Mouse (Mus musculus) right cerebral cortex, postnatal 36 days (tissue): ENCODE data around the gene Bicdl1.

Experiments used
- DNase-seq, 2 experiments: peaks; one replicate each; pipeline ENCODE4 v3.0.0; 2022; ENCODE audit warnings: low spot score in 2 of 2, mixed read lengths in 1 of 2

Bicdl1 gene

DNA sequence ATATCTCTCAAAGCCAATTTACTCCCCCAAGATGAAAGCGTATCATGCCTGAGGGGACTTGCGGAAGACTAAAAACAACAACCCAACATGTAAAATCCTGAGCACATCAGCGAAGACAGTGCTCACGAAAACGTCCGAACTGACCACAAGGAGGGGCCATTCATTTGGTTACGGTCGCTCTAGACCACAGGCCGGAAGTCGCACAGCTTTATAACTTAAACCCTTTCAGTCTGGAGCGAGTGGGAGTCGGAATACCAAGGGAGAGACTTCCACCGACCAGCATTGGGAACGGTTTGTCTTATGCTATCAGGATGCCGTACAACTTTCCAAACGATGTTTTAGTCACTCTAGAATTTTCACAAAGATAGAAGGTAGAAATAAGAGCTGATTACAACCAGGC is 5.4 kb downstream of the Bicdl1 start:
- DNase-seq = no peak

DNA sequence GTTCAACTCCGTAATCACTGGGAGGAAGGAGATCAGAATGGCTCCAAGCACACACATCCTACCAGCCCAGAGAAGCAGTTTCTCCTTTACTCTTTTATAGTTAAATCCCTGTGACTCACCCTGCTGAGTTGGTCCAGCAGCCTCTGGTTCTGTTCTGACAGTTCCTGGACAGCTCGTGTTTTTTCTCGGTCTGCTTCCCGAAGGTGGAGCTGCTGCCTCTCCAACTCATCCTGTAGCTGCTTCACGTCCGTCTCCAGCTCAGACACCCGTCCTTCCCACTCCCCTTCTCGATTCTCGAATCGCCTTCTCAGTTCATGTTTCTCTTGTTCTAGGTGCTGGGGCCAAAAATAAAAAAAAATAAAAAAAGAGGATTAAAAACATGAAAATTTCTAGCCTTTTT is 7.0 kb downstream of the Bicdl1 start:
- DNase-seq = peak; percentile 31 to 50

DNA sequence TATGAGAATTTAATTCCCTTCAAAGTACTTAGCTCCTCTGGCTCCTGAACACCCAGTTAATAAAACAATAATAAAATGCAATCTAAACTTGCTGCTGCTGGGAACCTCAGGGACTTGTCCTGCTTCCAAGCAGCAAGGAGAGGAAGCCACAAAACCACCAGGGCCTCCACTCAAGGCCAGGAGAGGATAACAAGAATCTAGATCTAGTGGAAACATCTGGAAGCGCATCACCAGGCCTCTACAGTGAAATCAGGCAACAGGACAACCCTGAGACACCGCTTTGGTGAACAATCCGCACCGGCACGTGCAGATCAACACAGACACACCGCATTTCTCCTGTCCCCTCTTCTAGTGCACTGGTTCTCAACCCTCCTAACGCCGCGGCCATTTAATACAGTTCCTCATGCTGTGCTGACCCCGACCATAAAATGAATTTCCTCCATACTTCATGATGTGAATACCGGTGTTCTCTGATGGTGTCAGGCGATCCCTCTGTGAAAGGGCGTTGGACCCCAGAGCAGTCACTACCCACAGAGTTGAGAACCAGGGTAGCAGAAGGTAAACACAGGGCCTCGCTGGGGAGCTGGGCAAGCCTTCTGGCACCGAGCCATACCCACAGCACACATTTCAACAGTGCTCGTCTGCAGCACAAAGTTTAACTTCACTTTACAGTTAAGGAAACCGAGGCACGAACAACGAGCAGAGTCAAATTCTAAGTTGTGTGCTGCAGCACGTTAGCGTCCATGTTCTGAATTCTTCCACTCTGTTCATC is 9.0 kb downstream of the Bicdl1 start:
- no peak for DNase-seq

DNA sequence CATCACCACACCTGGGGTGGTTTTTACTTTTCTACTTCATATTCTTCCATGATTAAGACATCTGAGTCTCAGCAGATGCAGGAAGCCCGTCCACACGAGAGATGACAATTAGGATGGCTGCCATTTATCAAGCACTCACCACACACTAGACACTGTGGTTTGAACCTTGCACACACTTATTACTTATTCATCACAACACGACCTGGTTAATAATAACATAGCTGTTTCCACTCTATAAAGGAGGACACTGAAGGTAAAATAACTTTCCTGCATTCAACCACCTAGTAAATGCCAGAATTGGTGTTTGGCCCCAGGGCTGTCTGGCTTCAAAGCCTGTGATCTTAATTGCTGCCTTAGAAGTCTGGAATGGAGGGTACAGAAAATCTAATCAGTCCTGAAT is 10.7 kb downstream of the Bicdl1 start:
- no peak for DNase-seq

DNA sequence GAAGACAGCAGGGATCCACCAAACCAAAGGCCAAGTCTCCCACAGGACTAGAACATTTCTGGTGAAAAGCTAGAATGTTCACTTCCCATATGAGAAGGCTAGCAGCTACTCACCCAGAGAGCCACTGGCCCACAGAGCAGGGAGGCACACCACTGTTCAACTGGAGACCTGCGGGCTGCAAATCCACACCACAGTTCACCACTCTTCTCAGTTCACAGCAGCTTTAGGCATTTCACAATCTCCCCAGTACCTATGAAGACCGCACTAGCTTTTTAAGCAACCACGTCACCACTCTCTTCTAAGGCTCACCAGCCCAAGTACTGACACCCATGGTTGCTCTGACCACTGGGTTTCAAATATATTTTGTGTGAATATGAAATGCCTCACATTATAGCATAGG is 13.7 kb downstream of the Bicdl1 start:
- DNase-seq = no peak

DNA sequence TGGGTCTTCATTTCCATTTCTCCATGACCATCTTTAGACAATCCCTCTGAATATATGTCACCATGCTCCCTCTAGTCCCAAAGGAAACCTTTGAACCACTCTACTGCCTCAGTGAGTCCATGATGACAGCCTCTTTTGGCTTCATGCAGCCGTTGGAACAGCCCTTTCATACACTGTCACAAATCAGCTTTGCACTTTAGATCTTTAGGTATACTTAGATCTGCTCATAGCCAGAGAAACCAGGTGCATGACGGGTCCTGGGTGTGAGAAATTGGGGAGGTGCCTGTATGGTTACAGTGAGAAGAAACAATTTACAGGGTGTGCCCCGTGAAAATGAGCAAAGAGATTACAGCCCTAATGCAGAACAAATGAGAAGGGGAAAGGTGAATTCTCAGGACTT is 14.3 kb downstream of the Bicdl1 start:
- no peak for DNase-seq

DNA sequence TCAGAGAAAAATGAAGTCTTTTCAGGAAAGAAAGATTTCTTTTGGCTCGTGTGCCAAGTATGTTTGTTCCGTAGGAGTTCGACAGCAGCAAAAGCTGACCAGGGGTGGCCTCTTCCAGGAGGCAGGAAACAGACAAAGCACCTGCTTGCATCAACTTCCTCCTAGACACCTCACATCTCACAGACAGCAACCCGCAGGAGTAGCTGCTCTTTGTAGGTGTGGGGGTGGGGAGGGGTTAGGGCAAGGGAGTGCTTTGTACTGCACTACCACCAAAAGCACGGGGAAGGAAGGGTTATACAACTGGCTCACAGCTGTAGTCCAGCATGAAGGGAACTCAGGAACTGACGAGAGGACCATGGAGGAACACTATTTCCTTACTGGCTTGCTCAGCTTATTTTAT is 15.0 kb downstream of the Bicdl1 start:
- no peak for DNase-seq

DNA sequence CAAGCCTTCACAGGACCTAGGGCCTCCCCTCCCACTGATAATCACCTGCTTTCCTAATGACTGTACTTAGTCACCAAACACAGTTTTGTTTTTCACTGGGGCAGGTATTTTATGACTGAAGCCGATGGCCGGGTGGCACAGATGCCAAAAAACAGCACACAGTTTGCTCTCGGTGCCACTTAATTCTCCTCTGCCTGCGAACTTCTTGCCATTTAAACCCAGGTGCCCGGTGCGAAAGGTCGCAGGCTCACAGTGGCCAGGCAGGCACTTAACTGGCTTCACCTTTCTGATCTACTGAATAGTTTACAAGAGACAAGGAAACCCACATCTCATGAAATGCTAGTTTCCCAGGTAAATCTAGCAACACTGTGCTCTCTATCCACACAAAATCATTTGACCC is 16.7 kb downstream of the Bicdl1 start:
- DNase-seq = no peak

DNA sequence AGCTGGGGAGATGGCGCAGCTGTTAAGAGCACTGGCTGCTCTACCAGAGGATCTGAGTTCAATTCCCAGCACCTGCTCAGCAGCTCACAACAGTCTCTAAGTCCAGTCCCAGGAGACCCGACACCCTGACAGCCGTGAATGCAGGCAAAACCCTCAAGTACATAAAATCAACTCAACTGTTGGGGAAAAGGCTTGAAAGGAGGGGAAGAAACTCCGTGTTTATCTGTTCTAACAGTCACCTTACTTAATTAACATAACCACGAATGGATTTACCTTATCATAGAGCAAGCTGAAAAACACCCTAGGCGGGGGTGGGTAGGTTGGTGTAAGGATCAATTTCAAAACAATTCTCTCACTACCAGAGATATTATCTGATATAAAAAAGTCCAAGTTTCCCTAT is 18.9 kb downstream of the Bicdl1 start:
- no peak for DNase-seq

DNA sequence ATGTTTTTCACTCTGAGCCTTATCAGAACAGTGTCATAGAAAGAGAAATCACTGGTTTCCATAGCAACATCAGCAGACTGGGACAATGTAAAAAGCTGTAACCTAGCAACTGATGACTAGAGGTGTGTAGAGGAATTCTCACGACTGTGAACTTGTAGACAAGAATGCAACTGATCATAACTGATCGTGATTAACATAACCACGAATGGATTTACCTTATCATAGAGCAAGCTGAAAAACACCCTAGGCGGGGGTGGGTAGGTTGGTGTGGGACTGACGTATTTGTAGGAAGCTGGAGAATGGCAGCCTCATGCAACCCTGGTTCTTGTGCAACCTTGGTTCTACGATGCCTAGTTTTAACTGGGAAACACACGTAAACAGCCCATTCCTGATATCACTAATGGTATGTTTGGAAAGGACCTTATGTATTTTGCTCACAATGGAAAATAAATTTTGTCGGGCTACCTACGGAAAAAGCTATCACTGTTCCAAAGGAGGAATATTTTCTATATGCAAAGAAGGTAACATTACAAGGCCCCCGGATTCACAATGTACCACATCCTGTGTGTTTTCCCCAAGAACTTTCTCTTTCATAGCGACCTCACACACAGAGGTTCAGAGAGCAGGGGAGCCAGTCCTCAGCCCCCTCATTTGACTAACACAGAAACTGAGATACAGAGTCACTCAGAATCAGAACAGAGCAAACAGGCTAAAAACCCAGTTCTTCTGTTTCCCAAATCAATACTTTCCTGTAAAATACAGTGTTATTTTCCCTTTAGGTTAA is 19.6 kb downstream of the Bicdl1 start:
- no peak for DNase-seq

DNA sequence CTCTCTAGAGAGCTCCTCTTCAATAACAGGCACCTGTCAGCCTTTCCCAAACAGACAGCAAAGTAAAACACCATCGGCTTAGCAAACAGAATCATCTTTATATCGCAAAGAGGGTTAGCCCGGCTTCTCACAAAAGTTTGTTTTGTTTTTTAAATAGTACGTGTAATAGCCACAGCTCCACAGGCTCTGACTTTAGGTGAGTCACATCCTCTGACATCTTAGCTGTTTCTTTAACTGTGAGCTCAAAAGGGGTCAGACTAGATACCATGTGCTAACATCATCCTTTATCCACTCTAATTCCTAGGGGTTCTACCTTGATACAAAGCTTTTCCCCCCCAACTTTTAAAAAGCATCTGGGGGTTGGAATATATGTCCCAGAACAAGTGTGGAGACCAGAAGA is 21.2 kb downstream of the Bicdl1 start:
- no peak for DNase-seq

DNA sequence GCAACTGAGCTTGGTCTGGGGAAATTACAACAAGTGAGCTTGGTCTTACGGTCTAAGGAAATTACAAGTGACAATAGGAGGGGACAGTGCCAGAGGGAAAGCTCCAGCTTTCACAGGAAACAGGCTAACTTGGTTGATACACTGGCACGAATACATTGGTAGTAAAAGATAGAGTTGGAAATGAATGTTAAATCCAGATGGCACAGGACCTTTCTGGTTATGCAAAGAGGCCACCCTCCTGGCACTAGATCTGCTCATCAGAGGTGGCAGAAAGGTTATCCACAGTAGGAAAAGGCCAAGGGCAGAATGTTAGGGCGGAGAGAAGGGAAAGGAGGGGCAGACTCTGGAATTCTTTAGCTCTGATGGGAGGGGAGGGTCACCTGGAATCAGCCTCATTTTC is 22.5 kb downstream of the Bicdl1 start:
- DNase-seq = no peak

DNA sequence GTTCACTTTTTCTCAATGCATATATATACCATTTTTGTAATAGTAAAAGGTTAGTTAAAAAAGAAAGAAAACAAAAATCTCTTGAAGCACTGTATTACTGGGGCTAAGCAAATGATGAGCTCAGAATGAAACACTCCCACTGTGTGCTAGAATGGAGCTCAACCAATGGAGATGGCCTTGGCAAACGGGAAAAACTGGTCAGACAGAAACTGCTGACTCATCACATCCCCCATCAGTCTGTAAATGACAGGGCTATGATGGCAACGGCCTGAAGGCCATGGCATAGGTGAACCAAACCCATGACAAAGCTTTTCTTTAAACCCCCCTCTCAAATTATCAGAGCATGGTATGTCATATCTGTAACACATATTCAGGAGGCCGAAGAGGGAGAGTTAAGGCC is 29.4 kb downstream of the Bicdl1 start:
- DNase-seq = no peak

DNA sequence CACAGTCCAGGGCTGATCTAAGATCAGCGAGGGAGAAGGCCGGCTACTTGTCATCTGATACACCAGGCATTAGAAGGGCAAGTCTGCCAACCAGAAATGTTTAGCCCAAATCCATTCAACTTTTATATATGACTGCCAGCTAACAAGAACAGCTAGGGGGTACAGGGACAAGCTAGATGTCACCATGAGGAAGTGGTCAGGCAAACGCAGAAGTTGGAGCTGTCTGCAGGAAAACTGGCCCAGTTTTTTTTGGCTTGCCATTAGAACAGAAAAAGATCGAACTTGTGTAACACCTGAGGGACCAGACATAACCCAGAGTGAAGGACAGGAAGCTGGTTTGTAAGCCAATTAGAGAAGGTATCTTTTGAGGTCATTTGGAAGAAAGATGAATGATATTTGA is 30.2 kb downstream of the Bicdl1 start:
- DNase-seq = no peak

DNA sequence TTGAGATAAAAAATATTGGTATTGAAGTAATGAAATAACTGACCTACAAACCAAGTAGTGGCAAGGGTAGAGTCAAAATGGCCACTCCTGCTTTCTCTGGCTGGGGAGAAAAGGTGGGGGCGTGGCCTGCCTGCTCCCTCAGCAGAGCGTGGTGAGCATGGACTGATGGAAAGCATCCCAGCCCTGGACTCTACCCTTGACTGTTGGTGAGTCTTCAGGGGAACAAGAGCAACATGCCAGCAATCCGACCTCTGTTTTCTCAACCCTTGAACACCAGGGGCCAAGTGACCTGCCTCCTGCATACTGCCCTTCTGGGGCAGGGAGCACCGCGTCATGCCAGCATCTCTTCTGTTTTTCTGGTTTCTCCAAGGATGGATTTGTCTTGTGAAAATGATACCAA is 34.6 kb downstream of the Bicdl1 start:
- no peak for DNase-seq

DNA sequence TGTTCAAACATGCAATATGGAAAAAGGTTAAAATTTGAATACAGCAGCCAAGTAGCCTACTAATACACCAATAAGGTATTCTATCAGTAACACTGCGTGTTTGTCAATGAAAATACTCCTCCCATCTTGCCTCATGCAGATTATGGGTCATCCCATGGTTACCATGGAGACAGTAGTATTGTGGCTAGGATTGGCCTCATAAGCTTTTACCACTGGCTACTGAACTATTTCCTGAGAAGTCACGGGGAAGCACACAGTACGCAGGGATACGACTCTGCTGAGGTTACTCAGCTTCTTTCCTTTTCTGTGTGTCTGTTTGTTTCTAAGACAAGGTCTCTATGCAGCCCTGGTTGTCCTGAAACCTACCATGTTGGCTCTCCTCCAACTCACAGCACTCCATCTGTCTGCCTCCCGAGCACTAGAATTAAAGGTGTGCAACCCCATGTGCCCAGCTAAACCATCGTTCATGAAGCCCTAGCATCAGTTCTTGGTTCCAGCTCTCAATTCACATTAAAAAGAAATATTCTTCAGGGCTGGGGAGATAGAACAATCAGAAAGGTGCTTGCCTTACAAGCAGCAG is 36.1 kb downstream of the Bicdl1 start:
- DNase-seq = no peak

DNA sequence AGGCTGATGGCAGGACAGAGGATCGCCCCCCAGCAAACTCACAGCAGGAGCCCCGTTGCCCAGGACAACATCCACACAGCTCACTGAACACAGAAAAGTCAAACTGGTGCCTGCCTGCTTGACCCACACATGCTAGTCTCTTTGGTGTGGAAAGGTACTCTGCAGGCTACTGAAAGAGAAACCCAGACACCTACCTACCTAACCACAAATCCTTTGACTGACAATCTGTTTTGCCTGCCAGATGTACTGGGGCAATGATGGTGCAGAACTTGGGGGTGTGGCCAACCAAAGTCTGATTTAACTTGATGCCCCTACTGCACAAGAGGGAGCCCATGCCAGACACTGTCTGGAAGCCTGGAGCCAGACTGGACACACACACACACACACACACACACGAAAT is 38.1 kb downstream of the Bicdl1 start:
- no peak for DNase-seq

DNA sequence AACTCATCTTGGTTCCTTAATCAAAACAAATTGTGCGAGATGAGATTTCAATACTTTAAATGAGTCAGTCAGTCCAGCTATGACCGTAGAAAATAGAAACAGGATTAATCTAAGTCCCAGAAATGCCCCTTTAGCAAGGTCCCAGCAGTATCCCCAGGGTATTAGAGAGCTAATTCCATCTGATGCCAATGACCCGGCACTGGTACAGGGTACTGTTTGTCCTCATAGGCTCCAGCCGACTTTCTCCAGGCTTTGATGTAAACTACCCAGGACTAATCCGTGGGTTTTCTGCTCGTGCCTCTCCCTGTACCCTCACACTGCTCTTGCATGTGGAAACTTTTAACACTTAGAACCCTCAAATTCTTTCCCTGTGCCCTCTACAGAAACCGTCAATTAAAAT is 44.7 kb downstream of the Bicdl1 start:
- DNase-seq = no peak

DNA sequence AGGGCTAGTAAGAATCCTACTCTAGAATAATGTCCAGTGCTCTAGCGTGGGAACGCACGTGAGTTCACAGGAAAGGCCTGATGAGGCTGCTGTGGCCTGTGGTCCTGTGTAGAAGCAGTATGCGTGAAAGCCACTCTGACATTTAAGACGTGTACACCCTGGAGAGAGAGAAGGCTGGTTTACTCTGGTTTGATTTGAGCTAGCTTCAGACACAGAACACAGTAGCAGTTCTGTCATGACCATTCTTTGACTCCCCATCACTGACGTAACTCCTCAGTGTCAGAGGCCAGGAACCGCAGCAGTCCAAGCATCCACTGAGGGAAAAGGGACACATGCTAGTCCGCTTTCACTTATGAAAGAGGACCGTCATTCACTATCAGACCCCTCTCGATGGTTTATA is 46.3 kb downstream of the Bicdl1 start:
- DNase-seq = no peak

DNA sequence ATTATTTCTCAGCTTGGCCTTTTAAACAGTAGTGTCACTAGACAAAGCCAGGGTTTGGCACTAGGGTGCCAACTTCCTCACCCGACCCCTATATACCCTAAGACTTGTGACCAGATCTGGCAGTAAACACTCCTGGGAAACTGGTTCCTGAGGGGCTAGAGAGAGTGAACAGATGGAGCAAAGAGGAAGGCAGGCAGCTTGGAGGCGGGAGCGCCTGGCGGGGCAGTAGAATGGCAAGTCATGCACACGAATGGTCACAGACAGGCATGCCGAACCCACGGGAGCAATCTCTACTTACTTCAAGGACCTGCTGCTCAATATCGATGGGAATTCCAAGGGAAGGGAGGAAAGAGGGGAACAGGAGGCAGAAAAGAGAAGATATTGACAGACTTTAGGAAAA is 59.6 kb downstream of the Bicdl1 start:
- DNase-seq = no peak

DNA sequence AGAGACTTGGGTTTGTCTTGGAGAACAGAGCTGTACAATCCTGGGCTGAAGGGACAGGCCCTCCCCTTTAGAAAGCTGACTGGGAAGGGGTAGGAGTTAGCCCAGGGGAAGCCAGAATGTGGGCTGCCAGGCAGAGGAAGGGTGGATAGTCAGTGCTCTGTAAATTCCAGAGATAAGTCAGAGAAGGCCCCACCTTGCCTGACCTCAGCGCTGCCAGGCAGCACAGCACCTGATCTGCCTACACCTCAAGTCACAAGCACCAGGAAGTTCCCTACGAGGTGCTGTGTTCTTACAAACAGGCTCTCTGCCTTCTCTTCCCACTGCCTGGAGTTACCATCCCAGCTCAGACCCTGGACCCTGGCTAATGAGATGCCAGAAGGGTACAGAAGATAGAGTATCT is 61.0 kb downstream of the Bicdl1 start:
- no peak for DNase-seq

DNA sequence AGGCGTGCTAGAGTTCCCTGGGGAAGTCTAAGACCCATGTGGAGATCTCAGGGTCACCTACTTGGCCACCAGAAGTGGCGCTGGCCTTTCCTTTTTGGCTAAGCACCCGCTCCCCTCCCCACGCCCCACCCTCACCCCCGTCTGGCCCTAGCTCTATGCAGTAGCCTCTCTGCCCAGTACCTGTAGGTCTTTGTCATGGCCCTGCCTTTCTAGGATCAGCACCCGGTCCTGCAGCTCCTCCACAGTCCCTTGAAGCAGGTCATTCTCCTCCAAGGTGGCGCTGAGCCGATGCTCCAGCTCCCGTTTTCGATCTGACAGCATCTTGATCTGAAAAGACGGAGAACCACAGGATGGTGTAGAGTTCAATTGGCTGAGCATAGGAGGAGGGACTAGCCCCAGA is 61.4 kb downstream of the Bicdl1 start:
- no peak for DNase-seq

DNA sequence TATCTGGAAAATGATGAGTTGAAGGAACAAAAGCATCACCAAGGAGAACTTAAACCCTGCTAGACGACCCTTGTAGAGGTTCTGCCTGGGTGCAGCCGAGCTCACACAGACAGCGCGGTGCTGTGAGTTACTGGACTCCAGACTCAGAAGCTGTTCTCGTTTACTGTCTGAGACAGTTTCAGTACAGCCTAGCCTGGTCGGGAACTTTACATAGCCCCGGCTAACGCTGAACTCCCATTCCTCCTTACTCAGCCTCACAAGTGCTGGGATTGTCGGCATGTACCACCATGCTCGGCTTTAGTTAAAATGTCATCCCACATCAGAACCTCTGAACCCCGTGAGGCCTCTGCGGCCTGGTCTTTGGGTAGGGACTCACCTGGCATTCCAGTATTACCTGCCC is 62.4 kb downstream of the Bicdl1 start:
- no peak for DNase-seq
